Mouse (Mus musculus) kidney, adult 2 months (tissue): ENCODE data around the gene Eif4h.

ENCODE experiments used
- CTCF ChIP-seq: fragments of 200-500 bp; conservative IDR thresholded peaks from 2 replicates; pipeline ENCODE4 v1.5.1; 2011; ENCODE audit warnings: low read depth, mild to moderate bottlenecking, control low read depth, low read length, moderate library complexity, mixed read lengths; ENCODE audit not compliant: insufficient read depth, insufficient read length
- POLR2A ChIP-seq: fragments of 200-500 bp; IDR thresholded peaks from one replicate; pipeline ENCODE4 v1.6.1; 2011; ENCODE audit warnings: low read depth, low read length, control low read depth

GRCm38 (mm10) chr5:134622069-134622468 is 17.2 kb downstream of the Eif4h start:
- TF ChIP-seq POLR2A, result no peak
- TF ChIP-seq CTCF, result no peak
